Mouse (Mus musculus): ENCODE measurements around the gene Srp14. TPM values are rescaled to one million over a fixed set of nuclear protein-coding genes. Genes with fewer than 3 reads are reported as not detected.

The Srp14 gene
- polyA plus RNA-seq, 2 experiments = 165 to 229 TPM

GRCm38 (mm10) chr2:118509688-118510446, 30.4 kb upstream of the Srp14 start:
- 50% methylated on average over 8 of the region's 8 CpGs for WGBS
- Histone ChIP-seq H3K4me3 (replicated peaks; ENCODE audit: low read length) (no peak overlapping the region), H3K27me3 (ENCODE audit: control insufficient read depth, insufficient read depth, low read length) (no peaks in the 10 kb centered on the region), H3K9me3 (ENCODE audit: control insufficient read depth, low read length) (no peaks in the 10 kb centered on the region), H3K9ac (ENCODE audit: low read depth, low read length, severe bottlenecking) (peak overlapping the region; percentile 34; the same call in 1 of the 2 replicates), H3K27ac (replicated peaks; ENCODE audit: low read depth, low read length) (peak overlapping the region; percentile 61; the same call in 1 of the 2 replicates), H3K4me1 (ENCODE audit: control insufficient read depth, insufficient read depth, low read length) (peaks cover 27% of the 10 kb centered on the region), H3K4me2 (replicated peaks; ENCODE audit: low read depth, low read length, severe bottlenecking) (peak overlapping the region; percentile 6; the same call in 1 of the 2 replicates), H3K36me3 (ENCODE audit: control insufficient read depth, insufficient read depth, low read length) (no peaks in the 10 kb centered on the region)
- DNase-seq (ENCODE audit: low spot score) (no peak), ATAC-seq (ENCODE audit: low FRiP score, low read depth) (peak; percentile 46)
- TF ChIP-seq POLR2A (IDR thresholded peaks at IDR 0.05; ENCODE audit: borderline replicate concordance, extremely low read depth, insufficient read depth, insufficient read length) = no peak

GRCm38 (mm10) chr2:118507126-118507525, 27.6 kb upstream of the Srp14 start:
- WGBS = 86% methylated on average over 7 of the region's 7 CpGs

GRCm38 (mm10) chr2:118500191-118500590, 20.7 kb upstream of the Srp14 start:
- Histone ChIP-seq H3K27me3 (ENCODE audit: control insufficient read depth, insufficient read depth, low read length) (no peaks in the 10 kb centered on the region), H3K27ac (replicated peaks; ENCODE audit: low read depth, low read length) (peak overlapping the region; percentile 67), H3K4me1 (ENCODE audit: control insufficient read depth, insufficient read depth, low read length) (peaks cover 27% of the 10 kb centered on the region), H3K4me2 (replicated peaks; ENCODE audit: low read depth, low read length, severe bottlenecking) (peak overlapping the region; percentile 3; the same call in 1 of the 2 replicates), H3K9me3 (ENCODE audit: control insufficient read depth, low read length) (no peaks in the 10 kb centered on the region), H3K36me3 (ENCODE audit: control insufficient read depth, insufficient read depth, low read length) (no peaks in the 10 kb centered on the region), H3K4me3 (replicated peaks; ENCODE audit: low read length) (no peak overlapping the region), H3K9ac (ENCODE audit: low read depth, low read length, severe bottlenecking) (no peak overlapping the region)
- no peak for TF ChIP-seq POLR2A (IDR thresholded peaks at IDR 0.05; ENCODE audit: borderline replicate concordance, extremely low read depth, insufficient read depth, insufficient read length)
- peak; percentile 46; the same call in 1 of the 2 replicates for ATAC-seq (ENCODE audit: low FRiP score, low read depth)
- no peak for DNase-seq (ENCODE audit: low spot score)
- 56% methylated on average over 2 of the region's 2 CpGs for WGBS

More at GRCm38 (mm10) chr2:118507126-118507525, 27.6 kb upstream of the Srp14 start:
- H3K9ac ChIP-seq (ENCODE audit: low read depth, low read length, severe bottlenecking) = no peak overlapping the region
- peaks cover 21% of the 10 kb centered on the region for H3K4me1 ChIP-seq (ENCODE audit: control insufficient read depth, insufficient read depth, low read length)
- DNase-seq (ENCODE audit: low spot score) (no peak), ATAC-seq (ENCODE audit: low FRiP score, low read depth) (no peak)
- no peak overlapping the region for H3K4me2 ChIP-seq (replicated peaks; ENCODE audit: low read depth, low read length, severe bottlenecking)
- H3K27me3 ChIP-seq (ENCODE audit: control insufficient read depth, insufficient read depth, low read length) = no peaks in the 10 kb centered on the region
- H3K36me3 ChIP-seq (ENCODE audit: control insufficient read depth, insufficient read depth, low read length) = no peaks in the 10 kb centered on the region
- H3K4me3 ChIP-seq (replicated peaks; ENCODE audit: low read length) = no peak overlapping the region
- H3K27ac ChIP-seq (replicated peaks; ENCODE audit: low read depth, low read length) = no peak overlapping the region
- no peaks in the 10 kb centered on the region for H3K9me3 ChIP-seq (ENCODE audit: control insufficient read depth, low read length)
- TF ChIP-seq POLR2A (IDR thresholded peaks at IDR 0.05; ENCODE audit: borderline replicate concordance, extremely low read depth, insufficient read depth, insufficient read length) = no peak

- Histone ChIP-seq H3K4me1 (ENCODE audit: control insufficient read depth, insufficient read depth, low read length) (peaks cover 27% of the 10 kb centered on the region), H3K36me3 (ENCODE audit: control insufficient read depth, insufficient read depth, low read length) (no peaks in the 10 kb centered on the region), H3K4me2 (replicated peaks; ENCODE audit: low read depth, low read length, severe bottlenecking) (peak overlapping the region; percentile 3; the same call in 1 of the 2 replicates), H3K4me3 (replicated peaks; ENCODE audit: low read length) (no peak overlapping the region), H3K27me3 (ENCODE audit: control insufficient read depth, insufficient read depth, low read length) (no peaks in the 10 kb centered on the region), H3K9me3 (ENCODE audit: control insufficient read depth, low read length) (no peaks in the 10 kb centered on the region), H3K9ac (ENCODE audit: low read depth, low read length, severe bottlenecking) (no peak overlapping the region), H3K27ac (replicated peaks; ENCODE audit: low read depth, low read length) (peak overlapping the region; percentile 67; the same call in 1 of the 2 replicates)
- 19% methylated on average over 20 of the region's 20 CpGs for WGBS
- DNase-seq (ENCODE audit: low spot score) (peak; percentile 62), ATAC-seq (ENCODE audit: low FRiP score, low read depth) (peak; percentile 89)
- TF ChIP-seq POLR2A (IDR thresholded peaks at IDR 0.05; ENCODE audit: borderline replicate concordance, extremely low read depth, insufficient read depth, insufficient read length) = no peak
Measured at GRCm38 (mm10) chr2:118499135-118499961, 19.8 kb upstream of the Srp14 start.

- WGBS = 71% methylated on average over 6 of the region's 6 CpGs
- Histone ChIP-seq H3K27me3 (ENCODE audit: control insufficient read depth, insufficient read depth, low read length) (no peaks in the 10 kb centered on the region), H3K27ac (replicated peaks; ENCODE audit: low read depth, low read length) (no peak overlapping the region), H3K36me3 (ENCODE audit: control insufficient read depth, insufficient read depth, low read length) (no peaks in the 10 kb centered on the region), H3K9ac (ENCODE audit: low read depth, low read length, severe bottlenecking) (no peak overlapping the region), H3K9me3 (ENCODE audit: control insufficient read depth, low read length) (no peaks in the 10 kb centered on the region), H3K4me2 (replicated peaks; ENCODE audit: low read depth, low read length, severe bottlenecking) (no peak overlapping the region), H3K4me3 (replicated peaks; ENCODE audit: low read length) (no peak overlapping the region), H3K4me1 (ENCODE audit: control insufficient read depth, insufficient read depth, low read length) (peaks cover 27% of the 10 kb centered on the region)
- TF ChIP-seq POLR2A (IDR thresholded peaks at IDR 0.05; ENCODE audit: borderline replicate concordance, extremely low read depth, insufficient read depth, insufficient read length) = no peak
- ATAC-seq (ENCODE audit: low FRiP score, low read depth) (no peak), DNase-seq (ENCODE audit: low spot score) (no peak)
Measured at GRCm38 (mm10) chr2:118498476-118498875, 19.0 kb upstream of the Srp14 start.

All from limb, embryonic 14.5 days (tissue).